Mouse (Mus musculus): ENCODE data around the gene Pip5k1b.

Gene Pip5k1b

GRCm38 (mm10) chr19:24416975-24417658 is 138.6 kb downstream of the Pip5k1b start:
- DNase-seq (ENCODE audit: low spot score in 2 of 2) = no peak

- no peak for DNase-seq (ENCODE audit: low spot score in 2 of 2)
Observed at GRCm38 (mm10) chr19:24415778-24416621, 139.7 kb downstream of the Pip5k1b start.

- no peak for DNase-seq (ENCODE audit: low spot score in 2 of 2)
Observed at GRCm38 (mm10) chr19:24408863-24409564, 146.7 kb downstream of the Pip5k1b start.

- DNase-seq (ENCODE audit: low spot score in 2 of 2) = no peak
Observed at GRCm38 (mm10) chr19:24404716-24405115, 151.0 kb downstream of the Pip5k1b start.

GRCm38 (mm10) chr19:24403245-24403644 is 152.4 kb downstream of the Pip5k1b start:
- DNase-seq (ENCODE audit: low spot score in 2 of 2) = no peak

GRCm38 (mm10) chr19:24393920-24394319 is 161.8 kb downstream of the Pip5k1b start:
- DNase-seq (ENCODE audit: low spot score in 2 of 2) = no peak

GRCm38 (mm10) chr19:24391519-24392251 is 164.0 kb downstream of the Pip5k1b start:
- no peak for DNase-seq (ENCODE audit: low spot score in 2 of 2)

- DNase-seq (ENCODE audit: low spot score in 2 of 2) = no peak
Observed at GRCm38 (mm10) chr19:24386956-24387865, 168.5 kb downstream of the Pip5k1b start.

- no peak for DNase-seq (ENCODE audit: low spot score in 2 of 2)
Observed at GRCm38 (mm10) chr19:24378470-24378869, 177.2 kb downstream of the Pip5k1b start.

- peak in 1 of 2 experiments; percentile 9 for DNase-seq (ENCODE audit: low spot score in 2 of 2)
Observed at GRCm38 (mm10) chr19:24371763-24372640, 183.7 kb downstream of the Pip5k1b start.

GRCm38 (mm10) chr19:24368419-24368818 is 187.3 kb downstream of the Pip5k1b start:
- no peak for DNase-seq (ENCODE audit: low spot score in 2 of 2)

- DNase-seq (ENCODE audit: low spot score in 2 of 2) = peak in 1 of 2 experiments; percentile 25
Observed at GRCm38 (mm10) chr19:24367722-24368121, 187.9 kb downstream of the Pip5k1b start.

- no peak for DNase-seq (ENCODE audit: low spot score in 2 of 2)
Observed at GRCm38 (mm10) chr19:24366747-24367146, 188.9 kb downstream of the Pip5k1b start.

GRCm38 (mm10) chr19:24362626-24363321 is 192.9 kb downstream of the Pip5k1b start:
- no peak for DNase-seq (ENCODE audit: low spot score in 2 of 2)

- DNase-seq (ENCODE audit: low spot score in 2 of 2) = no peak
Observed at GRCm38 (mm10) chr19:24359270-24359669, 196.4 kb downstream of the Pip5k1b start.

GRCm38 (mm10) chr19:24352298-24352959 is 203.2 kb downstream of the Pip5k1b start:
- DNase-seq (ENCODE audit: low spot score in 2 of 2) = no peak

- DNase-seq (ENCODE audit: low spot score in 2 of 2) = no peak
Observed at GRCm38 (mm10) chr19:24344501-24344900, 211.2 kb downstream of the Pip5k1b start.

GRCm38 (mm10) chr19:24342786-24343185 is 212.9 kb downstream of the Pip5k1b start:
- no peak for DNase-seq (ENCODE audit: low spot score in 2 of 2)

Measured in left cerebral cortex, adult 9 months (tissue).